Mouse (Mus musculus) inflammation-experienced regulatory T-cells, adult 6 months (primary cell): ENCODE data around the gene Nptx2. TPM values are rescaled to one million over a fixed set of nuclear protein-coding genes. Genes with fewer than 3 reads are reported as not detected.

Source experiments
- ATAC-seq: one replicate; pipeline ENCODE4 v1.8.0; 2017
- polyA plus RNA-seq, 3 experiments: library from polyadenylated mRNA; unstranded; fragments of 100-300 nt; shearing (Covaris generic); gene quantifications; one replicate each; pipeline ENCODE4 v1.2.1; 2017

The Nptx2 gene
- polyA plus RNA-seq, 3 experiments from 2014 or later = not detected

DNA sequence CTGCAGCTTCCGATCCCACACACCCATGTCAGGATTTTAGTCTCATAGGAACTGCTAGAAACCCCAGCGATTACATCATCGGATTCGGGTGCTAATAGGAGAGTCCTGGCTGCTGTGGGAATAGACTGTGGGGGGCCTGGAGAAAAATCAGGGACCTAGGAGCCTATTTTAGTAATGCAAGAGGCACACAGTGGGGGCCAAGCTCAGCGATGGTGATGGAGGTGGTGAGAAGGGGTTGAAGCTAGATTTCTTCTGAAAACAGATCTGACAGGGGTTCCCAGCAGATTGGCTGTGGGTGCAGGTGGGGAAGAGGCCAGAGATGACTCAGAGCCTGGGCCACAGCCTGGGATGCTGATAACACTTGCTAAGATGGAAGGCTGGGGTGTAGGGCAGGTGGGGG is 39.4 kb downstream of the Nptx2 start:
- ATAC-seq = no peak

DNA sequence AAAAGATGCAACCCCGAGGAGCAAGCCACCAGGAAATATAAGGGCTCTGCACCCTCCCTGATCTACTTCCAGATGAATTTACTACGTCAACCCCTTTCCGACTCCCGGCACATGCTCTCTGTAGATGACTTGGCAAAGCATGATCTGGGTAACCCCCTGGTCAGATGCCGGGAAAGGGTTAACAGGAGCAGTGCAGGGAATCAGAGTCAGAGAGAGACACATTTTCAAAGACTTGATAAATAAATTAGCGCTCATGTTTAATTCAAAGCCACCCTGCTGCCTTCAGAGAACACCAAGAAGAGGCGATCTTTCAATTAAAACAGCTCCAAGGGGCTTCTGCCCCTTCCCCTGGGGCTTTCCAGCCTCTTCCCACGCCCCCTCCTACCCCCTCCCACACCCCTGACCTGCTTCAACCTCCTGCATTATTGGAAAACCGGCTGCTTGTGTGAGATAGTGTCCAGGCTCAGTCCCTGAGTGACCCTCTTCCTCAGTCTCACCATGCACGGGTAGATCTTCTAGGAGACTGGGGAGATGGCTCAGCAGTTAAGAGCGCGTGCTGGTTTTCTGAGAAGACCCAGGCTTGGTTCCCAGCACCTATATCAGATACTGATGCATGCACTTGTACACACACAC is 45.7 kb downstream of the Nptx2 start:
- ATAC-seq = no peak

DNA sequence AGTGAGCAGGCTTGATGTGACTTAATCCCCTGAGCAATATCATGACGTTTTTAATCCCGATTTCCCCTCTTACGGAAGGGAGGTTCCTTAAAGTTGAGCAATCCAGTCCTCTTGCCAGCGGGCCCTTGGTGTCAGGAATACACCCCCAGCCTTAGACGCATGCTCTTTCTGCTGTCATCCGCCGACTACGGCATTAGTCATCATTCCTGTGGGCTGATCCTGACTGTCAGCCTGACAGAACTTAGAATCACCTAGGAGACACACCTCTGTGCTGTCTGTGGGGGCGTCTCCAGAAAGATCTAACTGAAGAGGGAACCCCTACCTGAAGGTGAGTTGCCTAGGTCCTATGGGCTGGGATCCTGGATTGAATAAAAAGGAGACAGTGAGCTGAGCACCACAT is 49.1 kb downstream of the Nptx2 start:
- no peak for ATAC-seq

Other genes with a start within 250 kb of the Nptx2 start
- gene Baiap2l1, start 187.8 kb upstream of the Nptx2 start, polyA plus RNA-seq = 1 to 10 TPM in 1 of 3 experiments, under 1 TPM in 2; 0.43 to 1.2 (median 0.67) TPM
- not detected for gene Tmem130, start 215.9 kb downstream of the Nptx2 start, polyA plus RNA-seq
- gene Trrap, start 221.8 kb downstream of the Nptx2 start, polyA plus RNA-seq = 10 to 100 TPM; 49.5 to 91.7 (median 64.1) TPM